Mouse (Mus musculus) CH12.LX (cell line): ENCODE measurements around the gene Rbmxl1.
"Not testable (repeated sequence)": the region's sequence is repeated elsewhere in the genome, so short reads cannot be mapped to it uniquely, and the experiment has no call there.

Experiments used
- CHD1 ChIP-seq: IDR thresholded peaks from 2 replicates; pipeline ENCODE4 v1.6.1; 2012; ENCODE audit warnings: low read depth, low read length, improper control_type of control experiment, inconsistent platforms
- MAX ChIP-seq: IDR thresholded peaks from 2 replicates; pipeline ENCODE4 v1.6.1; 2011; ENCODE audit warnings: low read length, improper control_type of control experiment
- NELFE ChIP-seq: IDR thresholded peaks from 2 replicates; pipeline ENCODE4 v1.6.1; 2011; ENCODE audit warnings: low read depth, low read length, improper control_type of control experiment
- TBP ChIP-seq: conservative IDR thresholded peaks from 2 replicates; pipeline ENCODE4 v1.6.1; 2011; ENCODE audit warnings: low read depth, low read length, improper control_type of control experiment
- USF1 ChIP-seq: IDR thresholded peaks from 2 replicates; pipeline ENCODE4 v1.6.1; 2014; ENCODE audit warnings: low read depth, mild to moderate bottlenecking, inconsistent platforms, low read length, improper control_type of control experiment

- TF ChIP-seq TBP, MAX, CHD1, NELFE, USF1: not testable (repeated sequence)
Observed at GRCm38 (mm10) chr8:78542670-78543069, 34.0 kb upstream of the Rbmxl1 start.
